Mouse (Mus musculus) stomach, embryonic 14.5 days (tissue): ENCODE measurements around the gene Pde4d. TPM values are rescaled to one million over a fixed set of nuclear protein-coding genes. Genes with fewer than 3 reads are reported as not detected.

ENCODE experiments used
- ATAC-seq: fragments of 200-750 bp; cut with Nextera tagmentation; 2 replicates; pipeline ENCODE4 v1.8.0; 2017; ENCODE audit warnings: low read depth, moderate TSS enrichment; ENCODE audit not compliant: insufficient number of reproducible peaks, insufficient read depth, low FRiP score
- H3K27ac ChIP-seq: fragments of 300-500 bp; sonication (generic); 2 replicates; pipeline ENCODE4 v1.5.1; 2014; ENCODE audit warnings: mild to moderate bottlenecking, low read length, moderate library complexity, mixed read lengths
- H3K27me3 ChIP-seq: fragments of 300-500 bp; sonication (generic); 2 replicates; pipeline ENCODE4 v1.6.1; 2014; ENCODE audit warnings: low read length, control low read depth, mixed read lengths; ENCODE audit not compliant: control insufficient read depth, insufficient read depth
- H3K36me3 ChIP-seq: fragments of 300-500 bp; sonication (generic); 2 replicates; pipeline ENCODE4 v1.6.1; 2014; ENCODE audit warnings: mild to moderate bottlenecking, control low read depth, low read length, moderate library complexity, mixed read lengths; ENCODE audit not compliant: control insufficient read depth, insufficient read depth
- H3K4me1 ChIP-seq: fragments of 300-500 bp; sonication (generic); 2 replicates; pipeline ENCODE4 v1.6.1; 2014; ENCODE audit warnings: low read length, control low read depth, mixed read lengths; ENCODE audit not compliant: control insufficient read depth, insufficient read depth
- H3K4me2 ChIP-seq: fragments of 300-500 bp; sonication (generic); replicated peaks from 2 replicates; pipeline ENCODE4 v1.6.1; 2014; ENCODE audit warnings: low read depth, low read length, control low read depth
- H3K4me3 ChIP-seq: fragments of 300-500 bp; sonication (generic); 2 replicates; pipeline ENCODE4 v1.5.1; 2014; ENCODE audit warnings: low read depth, low read length, control low read depth
- H3K9ac ChIP-seq: fragments of 300-500 bp; sonication (generic); replicated peaks from 2 replicates; pipeline ENCODE4 v1.6.1; 2014; ENCODE audit warnings: low read depth, mild to moderate bottlenecking, control low read depth, low read length, moderate library complexity, mixed read lengths
- H3K9me3 ChIP-seq: fragments of 300-500 bp; sonication (generic); 2 replicates; pipeline ENCODE4 v1.6.1; 2016; ENCODE audit warnings: low read depth, low read length, control low read depth; ENCODE audit not compliant: control insufficient read depth
- WGBS: fragments of 180-500 bp; shearing (Covaris S2); extraction: QIAGEN DNeasy Blood & Tissue Kit; methylation state at CpG from one replicate; pipeline ENCODE4 v1.1.7; 2014; 5-methylcytosine and 5-hydroxymethylcytosine counted together
- polyA plus RNA-seq: library from polyadenylated mRNA; unstranded; fragments of >200 nt; fragmentation: Nextera tagmentation; extraction: Ambion mirVana; gene quantifications from 2 replicates; pipeline ENCODE4 v1.2.1, GENCODE M21; 2014

The Pde4d gene
- polyA plus RNA-seq, 1 experiment from 2014 or later, result 29.3 TPM

DNA sequence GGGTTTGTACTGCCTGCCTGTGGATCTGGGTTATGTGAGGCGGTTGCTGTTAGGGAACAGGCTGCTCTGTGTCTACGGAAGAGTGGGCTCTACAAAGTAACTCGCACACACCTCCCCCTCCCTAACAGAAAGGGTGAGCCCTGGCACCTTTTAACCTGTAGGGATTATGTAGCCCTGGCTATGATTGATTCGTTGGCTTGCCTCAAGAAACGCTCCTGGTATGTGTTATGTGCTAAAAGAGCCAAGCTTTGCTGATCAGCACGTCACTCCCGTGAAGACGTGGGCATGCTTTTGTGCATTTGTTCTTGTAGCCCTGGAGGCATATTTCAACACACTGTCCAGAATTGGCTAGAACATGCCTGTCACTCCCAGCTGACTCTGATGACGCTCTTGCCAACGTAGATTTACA is 828.8 kb downstream of the Pde4d start:
- H3K36me3 ChIP-seq, result no peaks in the 10 kb centered on the region
- WGBS, result 21% methylated on average over 10 of the region's 10 CpGs
- peaks cover 5% of the 10 kb centered on the region; the same call in 1 of the 2 replicates for H3K9me3 ChIP-seq
- H3K4me3 ChIP-seq, result no peak overlapping the region
- no peak overlapping the region; the same call in 1 of the 2 replicates for H3K4me2 ChIP-seq
- ATAC-seq, result no peak
- H3K27ac ChIP-seq, result no peak overlapping the region
- H3K4me1 ChIP-seq, result peaks cover 10% of the 10 kb centered on the region
- H3K27me3 ChIP-seq, result no peaks in the 10 kb centered on the region
- H3K9ac ChIP-seq, result no peak overlapping the region

DNA sequence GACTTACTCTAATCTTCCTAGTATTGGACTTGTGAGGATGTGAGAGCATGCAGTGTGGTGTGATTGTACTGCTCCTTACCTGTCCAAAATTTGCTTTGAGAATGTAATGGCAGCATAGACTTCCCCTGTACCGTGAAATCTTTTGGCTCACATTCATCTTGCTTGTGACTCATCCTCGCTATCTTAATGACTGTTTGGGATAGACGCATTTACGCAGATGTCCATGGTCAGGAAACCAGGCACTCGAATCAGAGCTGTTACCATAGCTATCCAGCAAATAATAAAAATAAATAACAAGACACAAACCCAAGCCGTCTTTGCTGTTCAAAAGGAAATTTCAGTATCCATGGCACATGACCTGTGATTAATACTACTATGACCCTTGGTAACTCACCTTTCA is 829.5 kb downstream of the Pde4d start:
- peaks cover 10% of the 10 kb centered on the region for H3K4me1 ChIP-seq
- H3K9me3 ChIP-seq, result peaks cover 5% of the 10 kb centered on the region; the same call in 1 of the 2 replicates
- no peak overlapping the region for H3K9ac ChIP-seq
- H3K27ac ChIP-seq, result no peak overlapping the region
- no peaks in the 10 kb centered on the region for H3K36me3 ChIP-seq
- no peak overlapping the region for H3K4me3 ChIP-seq
- no peak for ATAC-seq
- no peaks in the 10 kb centered on the region for H3K27me3 ChIP-seq
- 56% methylated on average over 6 of the region's 6 CpGs for WGBS
- no peak overlapping the region for H3K4me2 ChIP-seq

DNA sequence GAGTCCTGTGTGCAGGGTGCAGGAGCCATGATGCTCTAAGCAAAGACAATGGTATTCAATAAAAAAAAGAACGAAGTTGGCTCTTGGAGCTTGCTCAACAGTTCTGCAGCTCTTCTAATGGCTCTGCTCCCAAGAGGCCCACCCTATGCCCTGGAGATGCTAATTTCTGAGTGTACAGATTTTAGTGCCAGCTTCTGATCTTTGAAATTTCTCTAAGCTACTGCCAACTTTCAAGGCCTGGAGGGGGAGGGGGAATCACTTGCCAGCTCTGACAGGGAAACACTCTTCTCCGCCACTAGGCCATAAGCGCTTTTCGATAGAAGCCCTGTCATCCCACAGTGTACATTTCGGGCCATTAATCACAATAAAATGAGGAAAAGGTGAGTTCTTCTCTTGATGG is 830.7 kb downstream of the Pde4d start:
- 92% methylated on average over 5 of the region's 5 CpGs for WGBS
- Histone ChIP-seq H3K9ac (no peak overlapping the region), H3K4me2 (no peak overlapping the region), H3K4me3 (no peak overlapping the region), H3K27ac (no peak overlapping the region), H3K9me3 (no peaks in the 10 kb centered on the region), H3K4me1 (peaks cover 10% of the 10 kb centered on the region), H3K36me3 (no peaks in the 10 kb centered on the region), H3K27me3 (no peaks in the 10 kb centered on the region)
- ATAC-seq, result no peak

DNA sequence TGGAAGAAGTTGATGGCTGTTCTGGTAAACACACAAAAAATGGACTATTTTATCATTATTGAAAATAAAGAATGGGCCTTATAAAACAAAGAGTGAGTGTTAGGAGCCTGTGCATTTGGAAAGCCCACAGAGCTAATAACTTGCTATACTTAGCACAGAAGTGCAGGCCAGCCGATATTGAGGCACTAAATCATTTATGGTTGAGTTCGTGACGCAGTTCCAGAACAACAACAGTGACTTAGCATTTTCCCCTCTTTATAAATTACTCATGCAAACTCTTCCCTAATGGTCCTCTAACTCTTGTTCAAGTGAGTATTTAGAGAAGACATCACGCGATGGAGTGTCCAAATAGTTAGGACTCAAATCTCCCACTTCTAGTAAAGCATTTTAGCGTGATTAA is 837.7 kb downstream of the Pde4d start:
- WGBS, result 73% methylated on average over 6 of the region's 6 CpGs
- Histone ChIP-seq H3K9ac (no peak overlapping the region), H3K4me3 (no peak overlapping the region), H3K36me3 (no peaks in the 10 kb centered on the region), H3K4me1 (no peaks in the 10 kb centered on the region), H3K4me2 (no peak overlapping the region), H3K27me3 (no peaks in the 10 kb centered on the region), H3K27ac (no peak overlapping the region), H3K9me3 (no peaks in the 10 kb centered on the region)
- no peak for ATAC-seq

DNA sequence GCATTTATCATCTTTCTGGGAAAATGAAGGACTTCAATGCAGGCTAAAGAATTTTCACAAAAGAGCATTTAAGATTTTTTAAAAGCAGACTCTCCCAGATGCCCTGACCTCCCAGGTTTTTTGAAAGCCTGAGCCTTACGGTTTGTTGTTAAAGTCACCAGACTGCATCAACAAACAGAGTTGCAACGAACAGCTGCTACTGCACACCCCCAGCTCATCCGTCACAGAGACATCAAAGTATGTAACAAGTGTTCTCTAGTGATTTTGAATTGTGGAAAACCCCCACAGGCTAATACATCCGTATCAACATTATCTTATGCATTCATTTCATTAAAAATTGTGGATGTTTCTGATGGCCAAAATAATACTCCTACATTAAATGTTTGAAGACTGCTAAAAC is 841.2 kb downstream of the Pde4d start:
- Histone ChIP-seq H3K9ac (no peak overlapping the region), H3K4me1 (no peaks in the 10 kb centered on the region), H3K9me3 (no peaks in the 10 kb centered on the region), H3K36me3 (no peaks in the 10 kb centered on the region), H3K27me3 (no peaks in the 10 kb centered on the region), H3K27ac (no peak overlapping the region), H3K4me3 (no peak overlapping the region), H3K4me2 (no peak overlapping the region)
- ATAC-seq, result no peak
- WGBS, result 36% methylated on average over 4 of the region's 4 CpGs

DNA sequence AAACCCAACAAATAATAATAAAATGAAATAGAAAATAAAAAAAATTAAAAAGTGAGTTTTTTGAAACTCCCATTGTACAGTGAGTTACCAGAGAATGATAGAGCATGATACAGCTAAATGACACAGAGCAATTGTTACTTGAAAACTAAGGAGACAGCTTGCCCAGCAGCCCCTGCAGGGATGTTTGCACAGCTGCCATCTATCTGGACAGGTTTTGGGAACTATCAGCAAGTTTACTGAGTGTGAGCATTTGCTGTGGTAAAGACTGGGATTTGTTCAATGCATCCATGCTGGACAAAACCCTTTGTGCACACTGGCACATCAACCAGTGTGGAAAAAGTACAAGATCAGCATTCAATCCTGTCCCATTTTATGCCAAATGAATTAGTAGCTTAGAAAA is 843.3 kb downstream of the Pde4d start:
- H3K9ac ChIP-seq, result no peak overlapping the region
- no peak overlapping the region for H3K4me2 ChIP-seq
- H3K4me3 ChIP-seq, result no peak overlapping the region
- no peaks in the 10 kb centered on the region for H3K27me3 ChIP-seq
- no peaks in the 10 kb centered on the region for H3K36me3 ChIP-seq
- 0 out of 2 replicates have a peak, but pooled peaks cover 4% of the 10 kb centered on the region for H3K4me1 ChIP-seq
- H3K27ac ChIP-seq, result no peak overlapping the region
- ATAC-seq, result no peak
- no peaks in the 10 kb centered on the region for H3K9me3 ChIP-seq

DNA sequence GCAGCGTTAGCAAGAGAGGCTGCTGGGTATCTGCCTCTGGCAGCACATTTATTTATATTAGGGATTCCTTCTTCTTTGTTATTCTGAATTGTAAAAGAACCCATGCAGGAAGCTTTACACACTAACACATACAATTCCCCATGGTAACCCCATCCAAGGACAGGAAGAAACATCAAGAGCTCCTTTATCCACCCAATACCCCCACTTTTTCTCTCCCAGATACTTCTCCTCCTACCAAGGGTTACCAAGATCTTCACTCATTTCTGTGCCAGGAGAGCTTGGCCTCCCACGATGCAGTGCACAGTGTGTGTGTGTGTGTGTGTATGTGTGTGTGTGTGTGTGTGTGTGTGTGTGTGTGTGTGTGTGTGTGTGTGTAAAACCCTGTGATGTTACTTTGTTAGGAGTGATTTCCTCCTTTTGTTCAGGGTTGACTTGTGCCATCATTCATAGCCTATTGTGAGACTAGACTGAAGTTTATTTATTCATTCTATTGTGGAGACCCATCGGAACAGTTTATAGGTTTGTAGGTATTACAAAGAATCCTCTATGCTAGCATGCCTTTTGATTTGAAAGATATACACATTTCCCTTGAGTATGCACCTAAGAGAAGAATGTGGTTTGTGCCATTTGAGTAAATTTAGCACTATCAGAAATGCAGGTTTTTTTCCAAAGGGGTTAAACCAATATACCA is 846.7 kb downstream of the Pde4d start:
- 0 out of 2 replicates have a peak, but pooled peaks cover 4% of the 10 kb centered on the region for H3K4me1 ChIP-seq
- H3K4me2 ChIP-seq, result no peak overlapping the region
- H3K9me3 ChIP-seq, result no peaks in the 10 kb centered on the region
- H3K4me3 ChIP-seq, result no peak overlapping the region
- ATAC-seq, result no peak
- no peaks in the 10 kb centered on the region for H3K36me3 ChIP-seq
- no peak overlapping the region for H3K27ac ChIP-seq
- WGBS, result 39% methylated on average over 3 of the region's 3 CpGs
- H3K9ac ChIP-seq, result no peak overlapping the region
- no peaks in the 10 kb centered on the region for H3K27me3 ChIP-seq

DNA sequence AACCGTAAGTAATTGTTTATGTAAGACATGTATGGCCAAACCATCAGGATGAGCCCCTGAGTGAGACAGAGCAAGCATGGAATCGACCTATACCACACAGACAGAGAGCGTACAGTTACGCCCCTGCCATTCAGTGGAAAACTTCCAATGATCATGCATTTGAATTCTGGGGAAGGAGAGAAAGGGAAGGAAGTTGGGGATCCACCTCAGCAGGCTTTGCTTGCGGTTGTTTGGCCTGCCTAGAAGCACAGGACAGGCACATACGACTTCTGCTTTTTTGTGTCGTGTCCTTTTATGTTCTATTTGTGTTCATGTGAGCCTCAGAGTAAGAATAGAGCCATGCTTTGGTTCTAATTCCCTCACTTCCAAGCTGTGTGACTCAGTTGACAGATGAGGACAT is 849.1 kb downstream of the Pde4d start:
- H3K4me3 ChIP-seq, result no peak overlapping the region
- no peaks in the 10 kb centered on the region for H3K36me3 ChIP-seq
- H3K9me3 ChIP-seq, result no peaks in the 10 kb centered on the region
- ATAC-seq, result no peak
- no peaks in the 10 kb centered on the region for H3K27me3 ChIP-seq
- no peak overlapping the region for H3K9ac ChIP-seq
- 0 out of 2 replicates have a peak, but pooled peaks cover 4% of the 10 kb centered on the region for H3K4me1 ChIP-seq
- H3K4me2 ChIP-seq, result no peak overlapping the region
- H3K27ac ChIP-seq, result no peak overlapping the region
- WGBS, result 79% methylated on average over 7 of the region's 7 CpGs
